Mouse (Mus musculus): ENCODE measurements at regions not wholly inside any gene's neighbourhood (a gene's known extent, or its start where the extent isn't known, plus 50 kb on each side); places are given as distances from the start of the nearest gene placed in this dataset.

- no peak overlapping the region for H3K4me3 ChIP-seq
- no peaks in the 10 kb centered on the region for H3K9me3 ChIP-seq
- no peak overlapping the region for H3K27ac ChIP-seq
- no peaks in the 10 kb centered on the region for H3K36me3 ChIP-seq (replicated peaks)
- no peak for ATAC-seq (replicated peaks)
- no peak overlapping the region for H3K4me2 ChIP-seq
- no peak overlapping the region for H3K9ac ChIP-seq
- H3K4me1 ChIP-seq: no peaks in the 10 kb centered on the region
- 93% methylated on average over 4 of the region's 4 CpGs for WGBS
- H3K27me3 ChIP-seq (replicated peaks): no peaks in the 10 kb centered on the region
Measured at GRCm38 (mm10) chr16:47081896-47082295, 583.6 kb upstream of the Nectin3 start.

DNA sequence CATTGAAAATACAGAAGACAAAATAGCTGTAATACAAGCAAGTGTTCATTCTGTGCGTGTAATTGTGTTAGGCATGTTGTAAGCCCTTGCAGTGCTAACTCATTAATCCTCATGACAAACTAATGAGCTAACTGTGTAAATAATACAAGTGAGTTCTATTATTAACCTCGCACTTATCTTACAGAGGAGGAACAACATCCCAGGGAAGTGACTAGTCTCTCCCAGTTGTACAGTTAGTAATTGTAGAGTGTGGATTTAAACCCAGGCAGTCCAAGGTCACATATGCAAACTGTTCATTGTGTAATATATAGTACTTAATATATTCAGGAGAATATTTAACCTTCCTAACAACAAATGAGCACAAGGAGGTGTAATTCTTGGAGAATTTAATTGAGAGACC lies 582.0 kb upstream of the Nectin3 start:
- H3K9ac ChIP-seq: no peak overlapping the region
- ATAC-seq (replicated peaks): no peak
- WGBS: 71% methylated on average over 2 of the region's 2 CpGs

DNA sequence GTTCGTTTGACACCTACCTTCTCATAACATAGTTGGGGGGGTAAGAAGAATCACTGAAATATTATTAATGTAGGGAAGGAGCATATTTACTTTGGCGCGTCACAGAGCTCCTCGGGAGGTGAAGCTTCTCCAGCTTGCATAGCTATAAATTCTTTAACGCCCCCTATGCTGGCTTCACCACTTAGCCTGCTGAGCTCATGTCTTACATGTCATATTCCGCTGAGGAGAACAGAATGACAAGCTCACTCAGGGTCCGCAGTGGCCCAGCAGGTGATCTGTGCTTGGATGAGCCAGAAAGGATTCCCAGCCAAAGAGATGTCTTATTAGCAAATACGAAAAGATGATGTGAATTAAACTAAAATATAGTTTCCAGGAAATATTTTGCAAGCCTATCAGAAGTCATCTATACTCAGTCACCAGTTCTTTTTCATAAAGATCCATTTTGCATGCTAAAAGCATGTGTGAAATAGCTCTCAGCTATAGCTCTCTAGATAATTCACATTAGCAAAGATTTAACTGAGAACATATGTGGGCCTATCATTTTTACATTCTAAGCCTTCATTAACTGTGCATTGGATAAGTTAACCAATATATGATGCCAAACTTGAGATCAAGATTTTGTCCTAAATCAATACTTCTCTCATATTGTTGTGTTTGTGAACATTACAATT lies 561.1 kb upstream of the Nectin3 start:
- no peaks in the 10 kb centered on the region for H3K36me3 ChIP-seq (replicated peaks)
- WGBS: 64% methylated on average over 8 of the region's 8 CpGs
- no peak for ATAC-seq (replicated peaks)
- H3K27ac ChIP-seq: no peak overlapping the region
- no peak overlapping the region for H3K4me2 ChIP-seq
- no peaks in the 10 kb centered on the region for H3K4me1 ChIP-seq
- no peaks in the 10 kb centered on the region for H3K27me3 ChIP-seq (replicated peaks)
- H3K9me3 ChIP-seq: no peaks in the 10 kb centered on the region
- no peak overlapping the region for H3K9ac ChIP-seq
- H3K4me3 ChIP-seq: no peak overlapping the region

More for the DNA sequence above, 582.0 kb upstream of the Nectin3 start:
- Histone ChIP-seq H3K27ac (no peak overlapping the region), H3K4me2 (no peak overlapping the region), H3K36me3 (replicated peaks) (no peaks in the 10 kb centered on the region), H3K4me3 (no peak overlapping the region), H3K9me3 (no peaks in the 10 kb centered on the region), H3K27me3 (replicated peaks) (no peaks in the 10 kb centered on the region), H3K4me1 (no peaks in the 10 kb centered on the region)

DNA sequence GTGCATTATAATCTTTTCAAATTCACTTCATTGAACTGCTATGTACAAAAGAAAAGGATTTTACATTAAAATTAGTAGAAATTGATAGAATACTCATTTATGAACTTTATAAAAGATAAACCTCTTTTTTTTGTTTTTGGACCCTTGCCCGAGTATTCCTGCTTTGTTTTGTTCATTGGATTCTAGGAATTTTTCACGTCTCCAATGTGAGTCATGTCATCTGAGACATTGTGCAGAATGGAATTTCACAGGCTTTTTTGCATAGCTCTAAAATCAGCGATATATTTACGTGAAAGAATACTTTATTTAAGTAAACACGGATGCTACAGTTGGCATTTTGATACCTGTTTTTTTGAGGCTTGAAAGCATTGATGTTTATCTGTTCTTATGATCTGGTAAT lies 560.5 kb upstream of the Nectin3 start:
- Histone ChIP-seq H3K9ac (no peak overlapping the region), H3K27me3 (replicated peaks) (no peaks in the 10 kb centered on the region), H3K9me3 (no peaks in the 10 kb centered on the region), H3K4me3 (no peak overlapping the region), H3K36me3 (replicated peaks) (no peaks in the 10 kb centered on the region), H3K27ac (no peak overlapping the region), H3K4me2 (no peak overlapping the region), H3K4me1 (no peaks in the 10 kb centered on the region)
- 82% methylated on average over 5 of the region's 5 CpGs for WGBS
- ATAC-seq (replicated peaks): no peak

GRCm38 (mm10) chr16:47025971-47026370 lies 527.6 kb upstream of the Nectin3 start:
- no peak overlapping the region for H3K27ac ChIP-seq
- no peak for ATAC-seq (replicated peaks)
- no peak overlapping the region for H3K4me2 ChIP-seq
- H3K4me1 ChIP-seq: no peaks in the 10 kb centered on the region
- no peaks in the 10 kb centered on the region for H3K36me3 ChIP-seq (replicated peaks)
- H3K27me3 ChIP-seq (replicated peaks): no peaks in the 10 kb centered on the region
- H3K9ac ChIP-seq: no peak overlapping the region
- H3K4me3 ChIP-seq: no peak overlapping the region
- H3K9me3 ChIP-seq: no peaks in the 10 kb centered on the region

DNA sequence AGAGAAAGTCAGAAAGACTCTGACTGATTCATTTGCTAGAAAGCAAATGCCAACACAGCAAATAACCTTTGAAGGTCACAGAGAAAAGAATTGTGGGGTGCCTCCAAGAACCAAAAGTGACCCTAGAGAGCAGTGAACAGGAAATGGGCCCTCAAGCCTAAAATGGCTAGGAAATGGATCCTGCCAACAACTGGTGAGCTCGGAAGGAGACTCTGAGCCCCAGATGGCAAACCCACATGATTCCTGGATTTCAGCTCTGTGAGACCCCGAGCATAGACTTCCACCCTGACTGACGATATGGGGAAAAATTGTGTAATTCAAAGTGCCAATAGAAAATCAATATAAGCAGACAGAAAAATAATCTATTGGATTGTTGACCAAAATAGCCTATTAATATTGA lies 519.2 kb upstream of the Nectin3 start:
- Histone ChIP-seq H3K27ac (no peak overlapping the region), H3K4me2 (no peak overlapping the region), H3K4me3 (no peak overlapping the region), H3K4me1 (no peaks in the 10 kb centered on the region), H3K27me3 (replicated peaks) (no peaks in the 10 kb centered on the region), H3K9ac (no peak overlapping the region), H3K9me3 (no peaks in the 10 kb centered on the region), H3K36me3 (replicated peaks) (no peaks in the 10 kb centered on the region)
- WGBS: 79% methylated on average over 3 of the region's 3 CpGs
- no peak for ATAC-seq (replicated peaks)

GRCm38 (mm10) chr16:46982910-46983600 lies 484.7 kb upstream of the Nectin3 start:
- Histone ChIP-seq H3K27ac (no peak overlapping the region), H3K4me3 (no peak overlapping the region), H3K9me3 (no peaks in the 10 kb centered on the region), H3K36me3 (replicated peaks) (no peaks in the 10 kb centered on the region), H3K4me1 (no peaks in the 10 kb centered on the region), H3K9ac (no peak overlapping the region), H3K4me2 (no peak overlapping the region), H3K27me3 (replicated peaks) (no peaks in the 10 kb centered on the region)
- WGBS: 39% methylated on average over 6 of the region's 6 CpGs
- ATAC-seq (replicated peaks): no peak

- Histone ChIP-seq H3K36me3 (replicated peaks) (no peaks in the 10 kb centered on the region), H3K27me3 (replicated peaks) (no peaks in the 10 kb centered on the region), H3K9me3 (no peaks in the 10 kb centered on the region), H3K4me3 (no peak overlapping the region), H3K27ac (no peak overlapping the region), H3K9ac (no peak overlapping the region), H3K4me2 (no peak overlapping the region), H3K4me1 (no peaks in the 10 kb centered on the region)
- WGBS: 27% methylated on average over 5 of the region's 5 CpGs
- no peak for ATAC-seq (replicated peaks)
Measured at GRCm38 (mm10) chr16:46982272-46982909, 484.1 kb upstream of the Nectin3 start.

- no peak overlapping the region for H3K27ac ChIP-seq
- no peaks in the 10 kb centered on the region for H3K27me3 ChIP-seq (replicated peaks)
- no peak for ATAC-seq (replicated peaks)
- no peaks in the 10 kb centered on the region for H3K9me3 ChIP-seq
- WGBS: 92% methylated on average over 7 of the region's 7 CpGs
- no peak overlapping the region for H3K9ac ChIP-seq
- H3K4me3 ChIP-seq: no peak overlapping the region
- H3K4me2 ChIP-seq: no peak overlapping the region
- H3K36me3 ChIP-seq (replicated peaks): no peaks in the 10 kb centered on the region
- no peaks in the 10 kb centered on the region for H3K4me1 ChIP-seq
Measured at GRCm38 (mm10) chr16:46965741-46966140, 467.4 kb upstream of the Nectin3 start.

DNA sequence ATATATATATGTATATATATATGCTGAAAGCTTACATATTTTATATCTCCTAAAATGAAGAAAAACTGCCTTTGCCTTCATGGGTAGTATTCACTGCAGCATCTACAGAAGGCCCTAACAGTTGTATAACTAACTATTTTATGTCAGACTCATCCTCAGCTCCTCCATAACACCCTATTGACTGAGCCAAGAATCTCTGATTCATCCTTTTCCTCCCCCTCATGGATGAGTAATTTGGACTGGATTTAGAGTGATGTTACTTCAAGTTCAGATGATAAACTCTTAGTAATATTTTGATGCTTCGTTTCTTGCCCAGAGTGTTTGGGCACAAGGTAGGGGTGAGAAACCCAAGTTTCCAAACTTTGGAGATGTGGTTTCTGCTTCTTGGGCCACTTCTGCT lies 458.7 kb upstream of the Nectin3 start:
- Histone ChIP-seq H3K4me1 (no peaks in the 10 kb centered on the region), H3K4me2 (no peak overlapping the region), H3K9ac (no peak overlapping the region), H3K4me3 (no peak overlapping the region), H3K27me3 (replicated peaks) (no peaks in the 10 kb centered on the region), H3K9me3 (no peaks in the 10 kb centered on the region), H3K36me3 (replicated peaks) (no peaks in the 10 kb centered on the region), H3K27ac (no peak overlapping the region)
- ATAC-seq (replicated peaks): no peak
- WGBS: 90% methylated on average over 1 of the region's 1 CpGs

DNA sequence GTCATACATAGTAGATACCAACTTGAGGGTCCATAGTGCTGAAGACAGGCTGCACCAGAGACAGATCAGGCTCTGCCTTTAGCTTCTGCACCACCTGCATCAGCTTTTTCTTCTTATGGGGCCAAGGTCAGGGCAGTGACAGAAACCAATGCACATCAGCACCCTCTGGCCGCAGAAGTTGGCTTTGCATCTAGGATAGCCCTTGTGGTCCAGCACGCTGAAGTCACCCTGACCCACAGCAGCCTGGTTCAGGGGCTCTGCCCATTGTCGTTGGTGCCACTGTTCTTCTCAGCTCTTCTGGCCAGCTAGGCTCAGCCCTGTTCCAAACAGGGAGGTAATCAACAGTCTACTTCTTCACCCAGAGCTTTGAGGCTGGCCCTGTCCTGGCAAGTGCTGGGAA lies 427.7 kb upstream of the Nectin3 start:
- H3K9me3 ChIP-seq: 0 out of 2 replicates have a peak, but pooled peaks cover 3% of the 10 kb centered on the region
- WGBS: 68% methylated on average over 3 of the region's 3 CpGs

DNA sequence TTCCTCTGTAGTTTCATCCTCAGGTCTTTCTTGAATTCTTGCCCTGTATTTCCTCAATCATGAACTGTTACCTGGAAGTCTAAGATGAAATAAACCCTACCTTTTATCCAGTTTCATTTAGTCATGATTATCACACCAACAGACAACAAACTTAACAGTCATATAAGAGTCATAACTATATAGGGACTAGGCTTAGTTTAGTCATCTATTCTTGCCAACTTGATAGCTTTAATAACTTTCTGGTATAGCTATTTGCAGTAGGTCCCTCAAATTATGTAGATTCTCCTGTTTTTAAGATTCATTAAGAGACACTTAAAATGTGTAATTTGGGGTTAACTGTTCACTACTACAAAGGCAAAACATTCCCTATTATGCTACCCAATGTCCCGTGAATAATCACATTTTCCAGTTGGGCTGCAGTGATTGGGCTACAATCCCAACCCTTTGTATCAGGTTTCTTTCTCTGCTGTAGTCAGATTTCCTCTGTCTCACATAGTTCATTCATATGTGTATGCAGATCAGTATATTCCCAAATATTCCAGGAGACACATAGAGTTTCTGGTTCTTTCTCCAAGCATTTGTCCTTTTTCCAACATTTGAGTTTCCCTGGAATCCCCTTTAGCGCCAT lies 396.4 kb upstream of the Nectin3 start:
- H3K4me2 ChIP-seq: no peak overlapping the region
- WGBS: 46% methylated on average over 2 of the region's 2 CpGs
- H3K27ac ChIP-seq: no peak overlapping the region
- H3K4me3 ChIP-seq: no peak overlapping the region
- no peak overlapping the region for H3K9ac ChIP-seq
- no peaks in the 10 kb centered on the region for H3K27me3 ChIP-seq (replicated peaks)
- H3K4me1 ChIP-seq: no peaks in the 10 kb centered on the region
- H3K9me3 ChIP-seq: no peaks in the 10 kb centered on the region
- H3K36me3 ChIP-seq (replicated peaks): no peaks in the 10 kb centered on the region
- no peak for ATAC-seq (replicated peaks)

More for the DNA sequence above, 427.7 kb upstream of the Nectin3 start:
- Histone ChIP-seq H3K4me2 (no peak overlapping the region), H3K4me3 (no peak overlapping the region), H3K9ac (no peak overlapping the region), H3K27me3 (replicated peaks) (no peaks in the 10 kb centered on the region), H3K36me3 (replicated peaks) (no peaks in the 10 kb centered on the region), H3K27ac (no peak overlapping the region), H3K4me1 (no peaks in the 10 kb centered on the region)
- no peak for ATAC-seq (replicated peaks)

All from midbrain, embryonic 15.5 days (tissue).